Mouse (Mus musculus) lung, postnatal 0 days (tissue): ENCODE data around the gene Dgki.

Experiments used
- CTCF ChIP-seq: IDR thresholded peaks from 2 replicates; pipeline ENCODE4 v1.5.1; 2016; ENCODE audit warnings: antibody characterized with exemption, mild to moderate bottlenecking
- EP300 ChIP-seq: IDR thresholded peaks from 2 replicates; pipeline ENCODE4 v1.6.1; 2016; ENCODE audit warnings: antibody characterized with exemption, mild to moderate bottlenecking, control low read depth

DNA sequence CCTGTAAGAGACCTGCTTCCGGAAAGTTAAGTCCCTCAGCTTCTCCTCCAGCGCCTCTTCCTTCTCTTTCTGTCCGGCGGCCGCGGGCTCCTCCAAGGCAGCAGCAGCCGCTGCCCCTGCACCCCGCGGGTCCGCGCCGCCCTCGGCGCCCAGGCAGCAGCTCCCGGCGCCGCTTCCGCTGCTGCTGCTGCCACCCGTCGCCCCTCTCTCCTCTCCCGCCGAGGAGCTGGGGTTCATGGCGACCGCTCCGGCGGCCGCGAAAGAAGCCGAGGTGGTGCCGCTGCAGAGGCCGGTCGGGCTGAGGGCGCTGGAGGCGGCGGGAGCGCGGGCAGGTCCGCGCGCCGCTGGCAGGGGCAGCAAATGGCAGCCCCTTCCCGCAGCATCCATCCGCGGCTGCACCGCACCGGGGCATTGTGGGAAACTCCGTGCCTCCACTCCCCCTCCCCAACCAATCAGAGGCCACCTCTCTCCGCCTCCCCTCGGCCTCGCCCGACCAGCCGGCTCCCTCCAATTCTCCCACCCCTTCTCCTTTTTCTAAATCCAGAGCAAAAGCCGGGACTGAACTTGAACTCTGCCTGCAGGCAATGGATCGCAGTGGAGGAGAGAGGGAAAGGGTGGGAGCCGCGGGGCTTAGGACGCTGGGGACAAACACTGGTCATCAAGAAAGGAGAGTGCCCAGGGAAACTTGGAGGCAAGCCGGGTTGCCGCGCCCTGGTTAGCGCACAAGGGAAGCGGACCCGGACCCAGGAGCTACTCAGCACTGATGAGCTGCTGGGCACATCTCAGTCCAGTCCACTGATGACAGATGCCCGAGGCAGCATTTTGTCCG, at the start of gene Dgki:
- TF ChIP-seq CTCF = no peak
- TF ChIP-seq EP300 = no peak
